Mouse (Mus musculus) CH12.LX (cell line): ENCODE data around the gene Lyg2.

ENCODE experiments used
- CTCF ChIP-seq, 2 experiments: IDR thresholded peaks in 1 of 2; conservative IDR thresholded peaks in 1 of 2; 2 replicates each; pipeline ENCODE4 v1.5.1; 2011 to 2012; ENCODE audit warnings: low read depth in 2 of 2, low read length in 2 of 2, improper control_type of control experiment in 1 of 2, inconsistent platforms in 1 of 2, mild to moderate bottlenecking in 1 of 2, moderate library complexity in 1 of 2
- E2F4 ChIP-seq: IDR thresholded peaks from 2 replicates; pipeline ENCODE4 v1.6.1; 2011; ENCODE audit warnings: low read depth, low read length, improper control_type of control experiment; ENCODE audit not compliant: insufficient replicate concordance
- EP300 ChIP-seq: IDR thresholded peaks from 2 replicates; pipeline ENCODE4 v1.6.1; 2011; ENCODE audit warnings: low read length, improper control_type of control experiment
- GABPA ChIP-seq: IDR thresholded peaks from 2 replicates; pipeline ENCODE4 v1.6.1; 2012; ENCODE audit warnings: low read depth, low read length, improper control_type of control experiment, inconsistent platforms; ENCODE audit not compliant: insufficient replicate concordance
- POLR2A ChIP-seq: IDR thresholded peaks from 2 replicates; pipeline ENCODE4 v1.6.1; 2011; ENCODE audit warnings: low read depth, mild to moderate bottlenecking, improper control_type of control experiment, low read length
- RCOR1 ChIP-seq: conservative IDR thresholded peaks from 2 replicates; pipeline ENCODE4 v1.6.1; 2012; ENCODE audit warnings: low read depth, mild to moderate bottlenecking, inconsistent platforms, low read length, improper control_type of control experiment
- ZKSCAN1 ChIP-seq: IDR thresholded peaks from 2 replicates; pipeline ENCODE4 v1.6.1; 2012; ENCODE audit warnings: low read depth, inconsistent platforms, low read length, improper control_type of control experiment, borderline replicate concordance

DNA sequence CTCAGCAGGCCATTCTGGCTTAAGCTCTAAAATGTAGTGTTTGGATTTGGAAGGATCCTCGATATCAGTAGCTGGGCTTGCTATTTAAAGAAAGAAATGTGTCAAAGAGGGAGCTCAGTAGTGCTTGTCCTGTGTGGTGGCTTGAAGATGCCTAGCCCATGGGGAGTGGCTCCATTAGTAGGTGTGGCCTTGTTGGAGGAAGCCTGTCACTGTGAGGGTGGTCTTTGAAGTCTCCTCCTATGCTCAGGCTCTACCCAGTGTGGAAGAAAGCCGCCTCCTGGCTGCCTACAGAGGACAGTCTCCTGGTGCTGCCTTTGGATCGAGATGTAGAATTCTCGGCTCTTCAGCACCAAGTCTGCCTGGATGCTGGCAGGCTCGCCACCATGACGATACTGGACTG lies 16.0 kb downstream of the Lyg2 start:
- TF ChIP-seq RCOR1: no peak
- no peak for TF ChIP-seq ZKSCAN1
- no peak for TF ChIP-seq E2F4
- TF ChIP-seq CTCF (conservative IDR thresholded peaks at IDR 0.05 in 1 of 2, IDR thresholded peaks at IDR 0.05 in 1 of 2; ENCODE audit: low read depth in 2 of 2, low read length in 2 of 2): no peak
- no peak for TF ChIP-seq POLR2A
- TF ChIP-seq GABPA: no peak
- TF ChIP-seq EP300: no peak
